Mouse (Mus musculus): Measurements from ENCODE around the gene Pdzk1.

GRCm38 (mm10) chr3:96813591-96814244, 15.4 kb upstream of the Pdzk1 start:
- TF ChIP-seq GATA1 (IDR thresholded peaks at IDR 0.05; ENCODE audit: borderline replicate concordance, low read length) = no peak
- TF ChIP-seq FLI1 (IDR thresholded peaks at IDR 0.05; ENCODE audit: low read length) = no peak
